Mouse (Mus musculus) midbrain, embryonic 11.5 days (tissue): ENCODE results near the gene AI661453. TPM values are rescaled to one million over a fixed set of nuclear protein-coding genes. Genes with fewer than 3 reads are reported as not detected.
A peak's percentile ranks its signal among the peaks of the same experiment; 100 is the strongest.

Experiments
- ATAC-seq: fragments of 200-750 bp; cut with Nextera tagmentation; 2 replicates; pipeline ENCODE4 v1.8.0; 2017; ENCODE audit warnings: moderate TSS enrichment, moderate library complexity; ENCODE audit not compliant: low FRiP score
- DNase-seq: peaks from one replicate; pipeline ENCODE4 v3.0.0; 2015; ENCODE audit warnings: low spot score; ENCODE audit errors: missing footprints
- H3K27ac ChIP-seq: fragments of 300-500 bp; sonication (generic); 2 replicates; pipeline ENCODE4 v1.5.1; 2014; ENCODE audit warnings: low read depth, low read length
- H3K27me3 ChIP-seq: fragments of 300-500 bp; sonication (generic); 2 replicates; pipeline ENCODE4 v1.6.1; 2014; ENCODE audit warnings: mild to moderate bottlenecking, low read length, moderate library complexity, mixed read lengths; ENCODE audit not compliant: control insufficient read depth, insufficient read depth
- H3K36me3 ChIP-seq: fragments of 300-500 bp; sonication (generic); 2 replicates; pipeline ENCODE4 v1.6.1; 2014; ENCODE audit warnings: mild to moderate bottlenecking, low read length, moderate library complexity, mixed read lengths; ENCODE audit not compliant: control insufficient read depth, insufficient read depth
- H3K4me1 ChIP-seq: fragments of 300-500 bp; sonication (generic); 2 replicates; pipeline ENCODE4 v1.6.1; 2014; ENCODE audit warnings: low read length; ENCODE audit not compliant: control insufficient read depth, insufficient read depth
- H3K4me2 ChIP-seq: fragments of 300-500 bp; sonication (generic); 2 replicates; pipeline ENCODE4 v1.6.1; 2014; ENCODE audit warnings: mild to moderate bottlenecking, moderate library complexity
- H3K4me3 ChIP-seq: fragments of 300-500 bp; sonication (generic); 2 replicates; pipeline ENCODE4 v1.5.1; 2014; ENCODE audit warnings: low read depth, low read length
- H3K9ac ChIP-seq: fragments of 300-500 bp; sonication (generic); 2 replicates; pipeline ENCODE4 v1.6.1; 2014; ENCODE audit warnings: low read length
- H3K9me3 ChIP-seq: fragments of 300-500 bp; sonication (generic); 2 replicates; pipeline ENCODE4 v1.6.1; 2016; ENCODE audit warnings: low read length; ENCODE audit not compliant: control insufficient read depth
- WGBS: fragments of 180-500 bp; shearing (Covaris S2); extraction: QIAGEN DNeasy Blood & Tissue Kit; methylation state at CpG from one replicate; pipeline ENCODE4 v1.1.7; 2014; 5-methylcytosine and 5-hydroxymethylcytosine counted together
- polyA plus RNA-seq: library from polyadenylated mRNA; unstranded; fragments of >200 nt; fragmentation: Nextera tagmentation; extraction: Ambion mirVana; gene quantifications from 2 replicates; pipeline ENCODE4 v1.2.1, GENCODE M21; 2014

Gene AI661453
- polyA plus RNA-seq = 0.07 and 0.30 TPM in 2 replicates

DNA sequence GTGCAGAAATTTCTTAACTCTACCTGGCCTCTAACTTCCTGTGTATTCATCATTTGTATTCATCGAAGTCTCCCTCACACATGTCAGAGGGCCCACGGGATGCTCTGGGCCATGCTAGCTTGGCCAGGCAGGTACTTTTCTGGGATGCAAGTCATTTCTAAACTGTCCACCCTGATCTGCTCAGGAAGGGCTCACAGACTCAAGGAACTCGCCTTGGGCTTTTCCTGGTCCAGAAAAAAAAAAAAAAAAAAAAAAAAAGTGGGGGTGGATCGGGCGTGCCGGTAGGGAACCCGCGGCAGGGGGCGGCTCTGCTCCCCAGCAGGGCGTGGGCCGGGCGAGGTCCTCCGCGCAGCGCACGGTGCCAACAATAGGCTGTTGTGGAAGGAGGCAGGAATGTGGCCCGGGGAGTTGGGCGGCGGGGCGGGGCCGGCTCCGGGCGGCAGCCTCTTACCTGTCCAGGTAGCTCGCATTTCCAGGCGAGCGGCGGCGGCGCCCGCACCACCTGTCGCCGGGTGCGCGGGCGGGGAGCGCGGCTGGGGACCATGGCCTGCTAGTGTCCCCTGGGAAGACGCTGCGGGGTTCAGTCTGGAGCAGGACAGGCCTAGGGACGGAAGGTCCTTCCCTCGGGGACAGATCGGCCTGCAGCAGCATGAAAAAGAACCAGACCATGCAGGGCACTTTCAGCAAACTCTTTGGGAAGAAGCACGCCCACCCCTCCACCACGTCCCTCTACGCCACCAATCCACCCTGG, at the start of gene AI661453:
TSS of gene AI661453 (plus strand) at position 460 of the 751 bp plus-strand sequence.
- Histone ChIP-seq H3K36me3 (no peaks in the 10 kb centered on the region), H3K27me3 (peaks cover 28% of the 10 kb centered on the region), H3K4me3 (peak within 1 kb of the TSS; percentile 33), H3K9ac (peak within 1 kb of the TSS; percentile 36; the same call in 1 of the 2 replicates), H3K27ac (no peak within 1 kb of the TSS), H3K9me3 (no peaks in the 10 kb centered on the region), H3K4me2 (peak within 1 kb of the TSS; percentile 67), H3K4me1 (peaks cover 10% of the 10 kb centered on the region)
- WGBS = under 1% methylated on average over 45 of the region's 45 CpGs
- peak; percentile 41; the same call in 1 of the 2 replicates for ATAC-seq
- DNase-seq = peak; percentile 95

DNA sequence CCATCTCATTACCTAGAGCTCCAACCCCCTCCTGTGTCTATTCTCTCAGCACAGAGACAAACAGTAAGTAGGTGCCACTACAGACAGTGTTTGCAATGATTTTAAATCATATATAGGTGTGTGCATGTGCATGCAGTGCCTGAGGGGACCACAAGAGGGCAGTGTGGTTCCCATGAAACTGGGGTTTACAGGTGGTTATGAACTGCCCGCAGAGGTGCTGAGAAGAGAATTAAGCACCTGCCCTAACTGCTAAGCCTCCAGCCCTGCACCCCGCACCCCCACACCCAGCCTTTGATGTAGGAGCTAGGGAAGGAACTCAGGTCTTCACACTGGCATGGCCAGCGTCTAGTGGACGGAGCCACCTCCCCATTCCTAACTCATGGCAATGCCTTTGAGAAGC, 49.8 kb upstream of the AI661453 start:
- Histone ChIP-seq H3K9me3 (no peaks in the 10 kb centered on the region; the same call in 1 of the 2 replicates), H3K4me3 (no peak overlapping the region), H3K9ac (no peak overlapping the region), H3K4me2 (no peak overlapping the region), H3K36me3 (no peaks in the 10 kb centered on the region), H3K27ac (no peak overlapping the region), H3K27me3 (no peaks in the 10 kb centered on the region; the same call in 1 of the 2 replicates), H3K4me1 (0 out of 2 replicates have a peak, but pooled peaks cover 3% of the 10 kb centered on the region)
- ATAC-seq (no peak), DNase-seq (peak; percentile 94)
- 52% methylated on average over 4 of the region's 4 CpGs for WGBS

DNA sequence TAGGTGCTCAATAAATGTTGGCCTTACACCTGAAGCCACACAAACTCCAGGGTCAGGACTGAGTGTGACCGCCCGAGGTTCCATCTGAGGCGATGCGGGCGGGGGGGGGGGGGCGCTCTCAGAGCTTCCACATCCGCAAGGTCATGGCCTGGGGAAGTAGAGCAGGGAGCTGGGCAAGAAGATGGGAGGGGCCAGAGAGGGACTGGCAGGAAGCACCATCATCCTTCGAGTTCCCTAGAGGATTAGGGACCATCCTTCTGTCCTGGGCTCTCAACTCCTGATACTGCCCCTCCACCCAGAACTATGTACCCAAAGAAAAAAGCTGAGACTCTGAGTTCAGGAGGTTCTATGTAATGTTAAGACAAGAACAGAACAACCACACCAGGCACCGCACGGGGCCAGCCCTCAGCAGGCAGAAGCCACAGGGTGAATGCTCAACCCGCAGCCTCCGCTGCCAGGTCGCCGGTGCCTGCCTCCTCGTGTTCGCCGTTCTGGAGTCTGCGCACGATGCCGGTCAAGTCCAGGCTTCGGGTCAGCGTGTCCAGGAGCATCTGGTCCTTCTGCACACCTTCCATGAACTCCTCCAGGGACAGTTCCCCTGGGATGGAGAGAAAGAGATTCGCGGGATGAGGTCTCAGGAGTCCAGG, 42.1 kb upstream of the AI661453 start:
- 19% methylated on average over 24 of the region's 24 CpGs for WGBS
- H3K27ac ChIP-seq = no peak overlapping the region

DNA sequence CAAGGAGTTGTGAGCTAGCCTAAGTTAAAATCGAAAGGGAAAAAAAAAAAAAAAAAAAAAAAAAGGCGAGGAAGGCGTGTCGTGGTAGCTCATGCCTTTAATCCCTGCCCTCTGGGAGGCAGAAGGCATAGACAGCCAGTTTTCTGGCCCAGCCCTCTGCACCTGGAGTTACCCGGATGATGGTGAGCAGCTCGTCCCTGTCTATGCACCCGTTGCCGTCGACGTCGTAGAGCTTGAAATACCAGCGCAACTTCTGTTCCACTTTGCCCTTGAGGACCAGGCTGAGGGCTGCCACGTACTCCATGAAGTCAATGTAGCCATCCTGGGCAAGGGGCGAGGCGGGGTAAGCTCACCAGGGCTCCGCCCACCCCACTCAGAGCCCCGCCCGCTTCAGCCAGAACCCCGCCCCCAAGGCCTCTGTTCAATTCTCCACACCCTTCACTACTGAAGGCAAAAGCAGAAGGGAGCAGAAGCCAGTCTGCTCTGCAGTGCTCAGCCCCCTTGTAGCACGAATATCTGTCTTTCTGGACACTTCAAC, 41.0 kb upstream of the AI661453 start:
- Histone ChIP-seq H3K36me3 (no peaks in the 10 kb centered on the region), H3K4me3 (no peak overlapping the region), H3K27me3 (peaks cover 7% of the 10 kb centered on the region), H3K4me1 (peaks cover 8% of the 10 kb centered on the region; the same call in 1 of the 2 replicates), H3K9me3 (no peaks in the 10 kb centered on the region), H3K27ac (no peak overlapping the region), H3K9ac (no peak overlapping the region), H3K4me2 (peak overlapping the region; percentile 34)
- ATAC-seq = peak; percentile 80
- 2% methylated on average over 20 of the region's 20 CpGs for WGBS
- peak; percentile 94 for DNase-seq

More for the DNA sequence above, 42.1 kb upstream of the AI661453 start:
- H3K36me3 ChIP-seq = no peaks in the 10 kb centered on the region
- no peak overlapping the region for H3K4me3 ChIP-seq
- 0 out of 2 replicates have a peak, but pooled peaks cover 5% of the 10 kb centered on the region for H3K4me1 ChIP-seq
- ATAC-seq (no peak), DNase-seq (no peak)
- H3K27me3 ChIP-seq = peaks cover 7% of the 10 kb centered on the region
- peak overlapping the region; percentile 34 for H3K4me2 ChIP-seq
- 0 out of 2 replicates have a peak overlapping the region, but pooled peaks have one; percentile 5 for H3K9ac ChIP-seq
- H3K9me3 ChIP-seq = no peaks in the 10 kb centered on the region

DNA sequence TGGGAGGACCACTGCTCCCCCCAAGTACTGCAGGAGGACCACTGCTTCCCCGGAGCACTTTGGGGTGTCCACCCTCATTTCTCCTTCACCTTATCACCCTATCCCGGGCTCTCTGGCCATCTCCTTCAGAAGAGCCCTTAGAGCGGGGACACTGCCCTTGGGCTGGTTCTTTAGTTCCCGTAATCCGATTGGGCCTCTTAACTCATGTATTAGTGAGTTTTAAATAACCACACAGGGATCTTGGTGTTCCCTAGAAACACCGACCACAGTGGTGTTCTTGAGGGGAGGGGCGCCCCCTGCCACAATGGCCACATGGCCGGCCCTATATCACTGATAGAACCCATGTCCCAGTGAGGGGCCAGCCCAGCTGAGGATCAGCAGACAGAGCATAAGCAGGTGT, 37.3 kb upstream of the AI661453 start:
- 85% methylated on average over 8 of the region's 8 CpGs for WGBS
- Histone ChIP-seq H3K4me3 (no peak overlapping the region), H3K9ac (no peak overlapping the region), H3K27me3 (peaks cover 6% of the 10 kb centered on the region), H3K9me3 (no peaks in the 10 kb centered on the region), H3K27ac (no peak overlapping the region), H3K4me2 (no peak overlapping the region), H3K36me3 (no peaks in the 10 kb centered on the region), H3K4me1 (peaks cover 12% of the 10 kb centered on the region)
- no peak for ATAC-seq
- no peak for DNase-seq

DNA sequence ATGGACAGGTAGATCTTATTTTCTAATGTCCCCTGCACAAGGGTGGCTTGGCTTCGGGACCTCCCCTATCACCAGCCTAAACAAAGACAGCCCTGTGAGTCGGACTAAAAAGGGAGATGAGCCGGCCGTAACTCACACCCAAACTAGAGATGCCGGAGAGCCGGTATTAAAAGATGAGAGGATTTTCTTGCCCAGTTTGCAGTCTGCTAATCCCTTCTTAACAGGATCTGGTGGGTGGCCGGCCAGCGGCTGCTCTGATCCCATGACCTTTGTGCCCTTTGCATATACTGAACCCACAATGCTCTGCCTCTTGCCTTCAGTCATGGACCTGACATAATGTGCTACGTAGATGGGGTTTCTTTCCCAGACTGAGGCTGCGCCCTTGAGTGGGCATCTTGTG, 36.0 kb upstream of the AI661453 start, which contains the start of gene Guca1a:
TSS of gene Guca1a (minus strand) at position 134 of the 400 bp plus-strand sequence.
- peaks cover 7% of the 10 kb centered on the region for H3K4me1 ChIP-seq
- H3K9me3 ChIP-seq = no peaks in the 10 kb centered on the region
- H3K27ac ChIP-seq = no peak within 1 kb of the TSS
- no peak within 1 kb of the TSS for H3K4me3 ChIP-seq
- no peak for DNase-seq
- H3K36me3 ChIP-seq = no peaks in the 10 kb centered on the region
- WGBS = 8% methylated on average over 10 of the region's 10 CpGs
- H3K9ac ChIP-seq = no peak within 1 kb of the TSS
- ATAC-seq = no peak
- H3K4me2 ChIP-seq = no peak within 1 kb of the TSS
- H3K27me3 ChIP-seq = no peaks in the 10 kb centered on the region; the same call in 1 of the 2 replicates

DNA sequence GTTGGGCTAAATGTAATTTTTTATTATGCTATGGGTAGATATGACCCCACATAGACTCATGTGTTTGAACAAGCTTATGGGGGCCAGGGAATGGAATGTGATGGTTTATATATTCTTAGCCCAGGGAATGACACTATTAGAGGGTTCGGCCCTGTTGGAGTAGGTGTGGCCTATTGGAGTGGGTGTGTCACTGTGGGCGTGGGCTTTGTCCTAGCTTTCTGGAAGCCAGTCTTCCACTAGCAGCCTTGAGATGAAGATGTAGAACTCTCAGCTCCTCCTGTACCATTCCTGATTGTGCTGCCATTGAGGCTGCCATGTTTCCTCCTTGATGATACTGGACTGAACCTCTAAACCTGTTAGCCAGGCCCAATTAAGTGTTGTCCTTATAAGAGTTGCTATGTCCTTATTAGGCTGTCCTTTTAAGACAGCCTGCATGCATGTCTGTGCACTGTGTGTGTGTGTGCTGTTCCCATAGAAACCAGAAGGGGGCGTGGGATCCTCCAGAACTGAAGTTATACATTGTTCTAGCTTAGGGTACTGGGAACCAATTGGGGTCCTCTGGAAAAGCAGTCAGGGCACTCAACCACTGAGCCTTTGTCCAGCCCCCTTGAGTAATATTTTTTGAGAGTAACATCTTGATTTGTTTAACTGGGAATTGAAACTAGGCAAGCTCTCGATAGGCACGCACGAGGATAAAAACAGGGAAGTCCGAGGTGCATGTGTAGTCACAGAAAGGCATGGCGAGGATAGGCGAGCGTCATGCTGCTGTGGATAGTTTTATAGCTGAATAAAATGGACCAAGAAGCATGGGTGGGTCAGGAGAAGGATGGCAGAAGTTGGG, 28.5 kb upstream of the AI661453 start:
- Histone ChIP-seq H3K4me1 (no peaks in the 10 kb centered on the region), H3K27me3 (peaks cover 16% of the 10 kb centered on the region), H3K9me3 (no peaks in the 10 kb centered on the region), H3K4me3 (no peak overlapping the region), H3K27ac (no peak overlapping the region), H3K36me3 (no peaks in the 10 kb centered on the region), H3K9ac (no peak overlapping the region), H3K4me2 (no peak overlapping the region)
- WGBS = 66% methylated on average over 10 of the region's 10 CpGs
- ATAC-seq = no peak
- DNase-seq = no peak

DNA sequence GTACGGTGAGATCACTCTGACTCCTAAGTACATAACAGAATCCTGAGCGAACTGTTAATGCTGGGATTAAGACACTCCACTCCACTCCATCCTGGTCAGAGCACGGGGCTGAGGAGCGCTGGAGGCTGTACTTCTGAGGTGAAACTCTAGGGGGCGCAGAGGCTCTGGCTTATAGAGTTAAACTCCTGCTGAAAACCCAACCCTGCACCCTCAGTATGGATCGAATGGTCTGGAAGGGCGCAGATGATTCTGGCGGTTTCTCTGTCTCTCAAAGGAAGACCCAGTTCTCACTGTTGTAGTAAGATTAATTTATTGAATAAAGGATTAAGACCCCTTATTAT, 27.9 kb upstream of the AI661453 start:
- H3K27ac ChIP-seq = no peak overlapping the region
- H3K9ac ChIP-seq = no peak overlapping the region
- no peak overlapping the region for H3K4me3 ChIP-seq
- 25% methylated on average over 8 of the region's 8 CpGs for WGBS
- H3K4me1 ChIP-seq = no peaks in the 10 kb centered on the region
- H3K36me3 ChIP-seq = no peaks in the 10 kb centered on the region
- DNase-seq = peak; percentile 97
- H3K27me3 ChIP-seq = peaks cover 16% of the 10 kb centered on the region
- no peaks in the 10 kb centered on the region for H3K9me3 ChIP-seq
- peak; percentile 54 for ATAC-seq
- H3K4me2 ChIP-seq = no peak overlapping the region
